Mouse (Mus musculus): Measurements from ENCODE around the gene Cacna2d4. TPM values are rescaled to one million over a fixed set of nuclear protein-coding genes. Genes with fewer than 3 reads are reported as not detected.

Cacna2d4 gene
- polyA plus RNA-seq, 1 experiment, result 34.8 TPM

- Histone ChIP-seq H3K4me1 (replicated peaks; ENCODE audit: control insufficient read depth, insufficient read depth, low read length) (peaks cover 6% of the 10 kb centered on the region; the same call in 1 of the 2 replicates), H3K27ac (ENCODE audit: control insufficient read depth, insufficient read depth, low read length) (no peak overlapping the region), H3K4me3 (ENCODE audit: control insufficient read depth, insufficient read depth, low read length) (no peak overlapping the region), H3K27me3 (ENCODE audit: control insufficient read depth, insufficient read depth, low read length) (no peaks in the 10 kb centered on the region), H3K36me3 (ENCODE audit: control insufficient read depth, insufficient read depth, low read length) (no peaks in the 10 kb centered on the region)
- TF ChIP-seq CTCF (IDR thresholded peaks at IDR 0.05; ENCODE audit: borderline replicate concordance, control insufficient read depth, extremely low read depth, insufficient read depth, low read length, poor library complexity), result no peak
- TF ChIP-seq POLR2A (IDR thresholded peaks at IDR 0.05; ENCODE audit: control insufficient read depth, extremely low read depth, insufficient read depth, low read length, poor library complexity), result no peak
- WGBS, result 67% methylated on average over 8 of the region's 8 CpGs
- DNase-seq, result no peak
Measured at GRCm38 (mm10) chr6:119401545-119402304, 165.4 kb downstream of the Cacna2d4 start.

Other genes starting within 250 kb of the Cacna2d4 start
- gene Dcp1b, start 61.3 kb upstream of the Cacna2d4 start, polyA plus RNA-seq (2012; rRNA removed), result 44.2 and 48.7 TPM in 2 replicates
- gene Cacna1c, start 40.1 kb upstream of the Cacna2d4 start, polyA plus RNA-seq (2012; rRNA removed), result 0.66 and 4.8 TPM in 2 replicates
- gene Lrtm2, start 94.2 kb downstream of the Cacna2d4 start, polyA plus RNA-seq (2012; rRNA removed), result 1.4 and 2.1 TPM in 2 replicates
- gene Adipor2, start 181.2 kb downstream of the Cacna2d4 start, polyA plus RNA-seq (2012; rRNA removed), result 63.8 and 70.7 TPM in 2 replicates
- 355 and 394 TPM in 2 replicates for gene Fbxl14, start 243.1 kb downstream of the Cacna2d4 start, polyA plus RNA-seq (2012; rRNA removed)